Mouse (Mus musculus): ENCODE measurements around the gene Gtf2h4. TPM values are rescaled to one million over a fixed set of nuclear protein-coding genes. Genes with fewer than 3 reads are reported as not detected.

Gtf2h4 gene
- polyA plus RNA-seq, 1 experiment from 2014 or later = 29.2 TPM

Other genes with a start within 250 kb of the Gtf2h4 start
- 0.30 and 0.34 TPM in 2 replicates for gene H2-Q6, start 248.9 kb downstream of the Gtf2h4 start, polyA plus RNA-seq (2015; fragmentation: Nextera tagmentation; extraction: Ambion mirVana)
- 2.4 TPM in 2 replicates for gene H2-Q7, start 234.6 kb downstream of the Gtf2h4 start, polyA plus RNA-seq (2015; fragmentation: Nextera tagmentation; extraction: Ambion mirVana)
- 0.10 and 0.23 TPM in 2 replicates for gene H2-Q10, start 203.7 kb downstream of the Gtf2h4 start, polyA plus RNA-seq (2015; fragmentation: Nextera tagmentation; extraction: Ambion mirVana)
- gene Pou5f1, start 167.7 kb downstream of the Gtf2h4 start, polyA plus RNA-seq (2015; fragmentation: Nextera tagmentation; extraction: Ambion mirVana) = not detected in 2 replicates
- gene Tcf19, start 156.9 kb downstream of the Gtf2h4 start, polyA plus RNA-seq (2015; fragmentation: Nextera tagmentation; extraction: Ambion mirVana) = 14.9 and 15.4 TPM in 2 replicates
- gene Cchcr1, start 156.6 kb downstream of the Gtf2h4 start, polyA plus RNA-seq (2015; fragmentation: Nextera tagmentation; extraction: Ambion mirVana) = 6.3 and 7.6 TPM in 2 replicates
- 0.68 and 1.4 TPM in 2 replicates for gene Psors1c2, start 140.5 kb downstream of the Gtf2h4 start, polyA plus RNA-seq (2015; fragmentation: Nextera tagmentation; extraction: Ambion mirVana)
- gene Cdsn, start 121.6 kb downstream of the Gtf2h4 start, polyA plus RNA-seq (2015; fragmentation: Nextera tagmentation; extraction: Ambion mirVana) = 0.12 and 0.14 TPM in 2 replicates
- gene 2300002M23Rik, start 106.3 kb downstream of the Gtf2h4 start, polyA plus RNA-seq (2015; fragmentation: Nextera tagmentation; extraction: Ambion mirVana) = not detected in 2 replicates
- gene Sfta2, start 72.2 kb downstream of the Gtf2h4 start, polyA plus RNA-seq (2015; fragmentation: Nextera tagmentation; extraction: Ambion mirVana) = not detected in 2 replicates
- not detected in 2 replicates for gene Gm9573, start 47.1 kb downstream of the Gtf2h4 start, polyA plus RNA-seq (2015; fragmentation: Nextera tagmentation; extraction: Ambion mirVana)
- 0.14 TPM in 1 of 2 replicates, not detected in the other for gene Mucl3, start 30.0 kb downstream of the Gtf2h4 start, polyA plus RNA-seq (2015; fragmentation: Nextera tagmentation; extraction: Ambion mirVana)
- 11.8 and 14.0 TPM in 2 replicates for gene Vars2, start 6.1 kb downstream of the Gtf2h4 start, polyA plus RNA-seq (2015; fragmentation: Nextera tagmentation; extraction: Ambion mirVana)
- gene Ddr1, start 30.9 kb upstream of the Gtf2h4 start, polyA plus RNA-seq (2015; fragmentation: Nextera tagmentation; extraction: Ambion mirVana) = 128 and 140 TPM in 2 replicates
- gene Ier3, start 147.9 kb upstream of the Gtf2h4 start, polyA plus RNA-seq (2015; fragmentation: Nextera tagmentation; extraction: Ambion mirVana) = 8.2 and 9.2 TPM in 2 replicates
- 75.2 and 78.8 TPM in 2 replicates for gene Flot1, start 149.5 kb upstream of the Gtf2h4 start, polyA plus RNA-seq (2015; fragmentation: Nextera tagmentation; extraction: Ambion mirVana)
- 1,714 and 1,822 TPM in 2 replicates for gene Tubb5, start 164.6 kb upstream of the Gtf2h4 start, polyA plus RNA-seq (2015; fragmentation: Nextera tagmentation; extraction: Ambion mirVana)
- gene Mdc1, start 167.8 kb upstream of the Gtf2h4 start, polyA plus RNA-seq (2015; fragmentation: Nextera tagmentation; extraction: Ambion mirVana) = 11.0 and 11.3 TPM in 2 replicates
- gene Nrm, start 187.6 kb upstream of the Gtf2h4 start, polyA plus RNA-seq (2015; fragmentation: Nextera tagmentation; extraction: Ambion mirVana) = 26.4 and 26.9 TPM in 2 replicates
- gene Ppp1r18, start 191.9 kb upstream of the Gtf2h4 start, polyA plus RNA-seq (2015; fragmentation: Nextera tagmentation; extraction: Ambion mirVana) = 26.9 and 30.5 TPM in 2 replicates
- gene Dhx16, start 206.1 kb upstream of the Gtf2h4 start, polyA plus RNA-seq (2015; fragmentation: Nextera tagmentation; extraction: Ambion mirVana) = 28.6 and 35.3 TPM in 2 replicates
- 45.8 and 48.7 TPM in 2 replicates for gene 2310061I04Rik, start 223.7 kb upstream of the Gtf2h4 start, polyA plus RNA-seq (2015; fragmentation: Nextera tagmentation; extraction: Ambion mirVana)
- gene Atat1, start 236.3 kb upstream of the Gtf2h4 start, polyA plus RNA-seq (2015; fragmentation: Nextera tagmentation; extraction: Ambion mirVana) = 434 and 438 TPM in 2 replicates
- 46.8 and 54.7 TPM in 2 replicates for gene Mrps18b, start 242.7 kb upstream of the Gtf2h4 start, polyA plus RNA-seq (2015; fragmentation: Nextera tagmentation; extraction: Ambion mirVana)
- gene Ppp1r10, start 242.7 kb upstream of the Gtf2h4 start, polyA plus RNA-seq (2015; fragmentation: Nextera tagmentation; extraction: Ambion mirVana) = 46.0 and 47.2 TPM in 2 replicates